Mouse (Mus musculus) small intestine, adult 2 months (tissue): Measurements from ENCODE around the gene Rab6a.

Experiments
- CTCF ChIP-seq: fragments of 200-500 bp; IDR thresholded peaks from 2 replicates; pipeline ENCODE4 v1.5.1; 2012; ENCODE audit warnings: low read depth, mild to moderate bottlenecking, control low read depth, inconsistent platforms, low read length, moderate library complexity, mixed read lengths; ENCODE audit not compliant: insufficient replicate concordance, insufficient read length; ENCODE audit errors: extremely low read depth
- POLR2A ChIP-seq: fragments of 200-500 bp; IDR thresholded peaks from 2 replicates; pipeline ENCODE4 v1.6.1; 2012; ENCODE audit warnings: low read depth, mild to moderate bottlenecking, control low read depth, inconsistent platforms, low read length, moderate library complexity

- TF ChIP-seq CTCF: no peak
- no peak for TF ChIP-seq POLR2A
Measured at GRCm38 (mm10) chr7:100681132-100681531, 73.9 kb downstream of the Rab6a start.
